Mouse (Mus musculus): ENCODE results near the gene Tlr2.

GRCm38 (mm10) chr3:83876299-83876698, 34.7 kb upstream of the Tlr2 start:
- no peak for TF ChIP-seq POLR2A (IDR thresholded peaks at IDR 0.05; ENCODE audit: borderline replicate concordance, extremely low read depth, low read depth, low read length)
- TF ChIP-seq CTCF (IDR thresholded peaks at IDR 0.05; ENCODE audit: insufficient read depth, low read length), result no peak
